Comparison of ENCODE assay signal across 13 mouse cellular contexts in genomic region chr17:9895686-9896082, GRCm38 (mm10).
DNase-seq lines count a peak whose midpoint lies in the region; ATAC-seq and TF ChIP-seq lines count a peak whose summit lies in the region.
"Had no signal": no experiment of that assay in that cellular context is flagged by ENCODE, and none has a peak within 500 bp of the region (broad histone marks: within the 10 kb centered on the region; RNA-seq: fewer than 3 reads in every experiment).

No protein-coding gene starts in this region.

- H3K27me3 ChIP-seq in hindbrain, embryonic 10.5 days (ENCODE audit: insufficient read depth, poor library complexity, severe bottlenecking), result peaks cover 8% of the 10 kb centered on the region
- no peaks in the 10 kb centered on the region for H3K27me3 ChIP-seq in hindbrain, postnatal 0 days (ENCODE audit: insufficient read depth, low read length)
- H3K27me3 ChIP-seq in lung, embryonic 16.5 days (ENCODE audit: control insufficient read depth, insufficient read depth, low read depth, low read length), result no peaks in the 10 kb centered on the region
- H3K27me3 ChIP-seq in heart, embryonic 16.5 days (ENCODE audit: control insufficient read depth, insufficient read depth, low read length), result no peaks in the 10 kb centered on the region
- no peaks in the 10 kb centered on the region for H3K27me3 ChIP-seq in neural tube, embryonic 15.5 days (replicated peaks)
- H3K27me3 ChIP-seq: CH12.LX had no signal

- no peak for ATAC-seq in hindbrain, postnatal 0 days
- ATAC-seq in lung, embryonic 16.5 days (ENCODE audit: low read depth), result peak; percentile 18; the same call in 1 of the 2 replicates
- ATAC-seq in heart, embryonic 16.5 days (replicated peaks; ENCODE audit: extremely low read depth, insufficient read depth, low FRiP score), result peak; percentile 16; the same call in 1 of the 2 replicates
- ATAC-seq in neural tube, embryonic 15.5 days (ENCODE audit: low FRiP score), result no peak

- no peaks in the 10 kb centered on the region for H3K36me3 ChIP-seq in hindbrain, embryonic 10.5 days
- H3K36me3 ChIP-seq in hindbrain, postnatal 0 days (ENCODE audit: insufficient read depth, low read length), result no peaks in the 10 kb centered on the region
- no peaks in the 10 kb centered on the region for H3K36me3 ChIP-seq in lung, embryonic 16.5 days (ENCODE audit: control insufficient read depth, insufficient read depth, low read length)
- no peaks in the 10 kb centered on the region for H3K36me3 ChIP-seq in heart, embryonic 16.5 days (ENCODE audit: control insufficient read depth, insufficient read depth)
- no peaks in the 10 kb centered on the region for H3K36me3 ChIP-seq in neural tube, embryonic 15.5 days

- no peak overlapping the region for H3K9ac ChIP-seq in hindbrain, postnatal 0 days (replicated peaks; ENCODE audit: low read length)
- peak overlapping the region; percentile 26; the same call in 1 of the 2 replicates for H3K9ac ChIP-seq in lung, embryonic 16.5 days (ENCODE audit: low read length)
- H3K9ac ChIP-seq in heart, embryonic 16.5 days (ENCODE audit: low read length), result peak overlapping the region; percentile 44
- no peak overlapping the region for H3K9ac ChIP-seq in neural tube, embryonic 15.5 days (replicated peaks)
- H3K9ac ChIP-seq: liver, embryonic 14.5 days had no signal

- peaks cover 43% of the 10 kb centered on the region for H3K4me1 ChIP-seq in hindbrain, embryonic 10.5 days (replicated peaks)
- H3K4me1 ChIP-seq in hindbrain, postnatal 0 days (ENCODE audit: insufficient read depth, low read length), result peaks cover 6% of the 10 kb centered on the region; the same call in 1 of the 2 replicates
- peaks cover 29% of the 10 kb centered on the region for H3K4me1 ChIP-seq in lung, embryonic 16.5 days (replicated peaks; ENCODE audit: control insufficient read depth, insufficient read depth, low read length)
- peaks cover 23% of the 10 kb centered on the region for H3K4me1 ChIP-seq in heart, embryonic 16.5 days (ENCODE audit: control insufficient read depth, insufficient read depth, low read length)
- peaks cover 9% of the 10 kb centered on the region; the same call in 1 of the 2 replicates for H3K4me1 ChIP-seq in neural tube, embryonic 15.5 days

- TF ChIP-seq CTCF in hindbrain, postnatal 0 days (IDR thresholded peaks at IDR 0.05; ENCODE audit: low read depth), result no peak

- DNase-seq in hindbrain, embryonic 10.5 days (ENCODE audit: low spot score), result no peak
- no peak for DNase-seq in hindbrain, postnatal 0 days (ENCODE audit: low spot score)
- DNase-seq in lung, postnatal 14 days, result no peak
- DNase-seq in adrenal gland, adult 2 months, result no peak
- DNase-seq in left cerebral cortex, adult 18-20 months (ENCODE audit: low spot score in 2 of 2), result no peak
- DNase-seq: cerebellum, adult 9-10 months; right cerebral cortex, postnatal 25 days had no signal

- no peak overlapping the region for H3K4me3 ChIP-seq in hindbrain, embryonic 10.5 days
- no peak overlapping the region for H3K4me3 ChIP-seq in hindbrain, postnatal 0 days (ENCODE audit: low read length)
- no peak overlapping the region for H3K4me3 ChIP-seq in lung, embryonic 16.5 days (ENCODE audit: low read length)
- H3K4me3 ChIP-seq in heart, embryonic 16.5 days (ENCODE audit: low read length), result no peak overlapping the region
- no peak overlapping the region for H3K4me3 ChIP-seq in neural tube, embryonic 15.5 days (replicated peaks)

- peak overlapping the region; percentile 57; the same call in 1 of the 2 replicates for H3K27ac ChIP-seq in hindbrain, embryonic 10.5 days
- no peak overlapping the region for H3K27ac ChIP-seq in hindbrain, postnatal 0 days
- H3K27ac ChIP-seq in lung, embryonic 16.5 days (ENCODE audit: low read length), result peak overlapping the region; percentile 94
- peak overlapping the region; percentile 97 for H3K27ac ChIP-seq in heart, embryonic 16.5 days (ENCODE audit: low read length)
- H3K27ac ChIP-seq in neural tube, embryonic 15.5 days (replicated peaks), result peak overlapping the region; percentile 54; the same call in 1 of the 2 replicates
- H3K27ac ChIP-seq: liver, embryonic 14.5 days had no signal

- H3K4me2 ChIP-seq in hindbrain, postnatal 0 days (ENCODE audit: low read depth, low read length), result no peak overlapping the region
- no peak overlapping the region for H3K4me2 ChIP-seq in lung, embryonic 16.5 days (ENCODE audit: low read depth, low read length)
- peak overlapping the region; percentile 36 for H3K4me2 ChIP-seq in heart, embryonic 16.5 days (ENCODE audit: low read depth, low read length)
- no peak overlapping the region for H3K4me2 ChIP-seq in neural tube, embryonic 15.5 days
- H3K4me2 ChIP-seq: midbrain, embryonic 11.5 days had no signal

- 83% methylated on average over 7 of the region's 7 CpGs for WGBS in hindbrain, embryonic 10.5 days
- WGBS in hindbrain, postnatal 0 days, result 84% methylated on average over 7 of the region's 7 CpGs
- 54% methylated on average over 7 of the region's 7 CpGs for WGBS in lung, embryonic 16.5 days
- WGBS in heart, embryonic 16.5 days, result 41% methylated on average over 7 of the region's 7 CpGs
- 79% methylated on average over 7 of the region's 7 CpGs for WGBS in neural tube, embryonic 15.5 days

- H3K9me3 ChIP-seq in hindbrain, embryonic 10.5 days, result no peaks in the 10 kb centered on the region
- H3K9me3 ChIP-seq in hindbrain, postnatal 0 days (ENCODE audit: low read length), result no peaks in the 10 kb centered on the region
- no peaks in the 10 kb centered on the region for H3K9me3 ChIP-seq in lung, embryonic 16.5 days (ENCODE audit: control insufficient read depth, low read length)
- no peaks in the 10 kb centered on the region for H3K9me3 ChIP-seq in heart, embryonic 16.5 days (replicated peaks; ENCODE audit: control insufficient read depth, low read length)
- H3K9me3 ChIP-seq in neural tube, embryonic 15.5 days (replicated peaks), result no peaks in the 10 kb centered on the region

Comparison
In these comparisons a context has a peak if more than half of its experiments do, and no peak if none do; other contexts are left out.
1. ATAC-seq: peak in lung, embryonic 16.5 days (single experiment) and heart, embryonic 16.5 days (single experiment); none in hindbrain, postnatal 0 days (single experiment) and neural tube, embryonic 15.5 days (single experiment).
2. H3K9ac ChIP-seq: peak in lung, embryonic 16.5 days (single experiment) and heart, embryonic 16.5 days (single experiment); none in hindbrain, postnatal 0 days (single experiment) and neural tube, embryonic 15.5 days (single experiment).